Mouse (Mus musculus) retina, embryonic 14.5 days (tissue): ENCODE results near the gene Abca1.

ENCODE experiments used
- DNase-seq: peaks from one replicate; pipeline ENCODE4 v3.0.0-alpha.2; 2015; ENCODE audit warnings: low spot score

Gene Abca1

DNA sequence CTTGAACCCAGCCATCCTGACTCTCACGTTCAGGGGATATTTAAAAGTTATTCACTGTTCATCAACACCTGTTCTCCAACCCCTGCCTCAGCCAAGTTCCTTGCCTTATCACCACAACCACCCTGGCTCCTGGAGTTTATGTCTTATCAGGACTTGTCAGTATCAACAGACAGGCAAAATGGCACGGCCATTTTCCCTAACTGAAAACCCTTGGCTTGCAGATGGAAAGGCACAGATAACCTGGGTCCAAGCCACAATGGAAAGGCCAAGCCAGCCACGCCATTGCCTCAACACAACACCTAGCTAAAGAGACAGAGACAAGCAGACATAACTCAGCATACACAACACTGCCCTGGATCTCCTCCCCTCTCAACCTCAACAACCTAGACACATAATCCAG, 38.6 kb downstream of the Abca1 start:
- no peak for DNase-seq

- no peak for DNase-seq
Measured at GRCm38 (mm10) chr4:53120038-53120685, 39.5 kb downstream of the Abca1 start.

DNA sequence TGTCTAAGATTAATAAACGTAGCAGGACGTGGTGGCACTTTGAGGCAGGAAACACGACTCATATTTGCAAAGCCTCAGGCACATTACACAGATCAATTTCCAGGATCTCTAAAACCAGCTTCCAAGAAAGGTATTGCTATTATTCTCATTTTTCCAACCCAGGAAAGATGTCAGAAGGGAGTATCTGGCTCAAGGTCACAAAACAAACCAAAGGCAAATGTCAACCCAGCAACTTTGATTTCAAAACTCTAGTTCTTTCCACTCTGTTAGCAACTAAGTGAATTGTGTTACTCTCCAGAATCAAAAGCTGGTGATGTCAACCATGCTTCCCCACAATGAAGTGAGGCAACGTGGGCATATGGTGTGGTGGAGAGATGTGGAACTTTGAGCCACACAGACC, 41.1 kb downstream of the Abca1 start:
- DNase-seq = no peak

GRCm38 (mm10) chr4:53117610-53118009, 42.1 kb downstream of the Abca1 start:
- peak; percentile 19 for DNase-seq

DNA sequence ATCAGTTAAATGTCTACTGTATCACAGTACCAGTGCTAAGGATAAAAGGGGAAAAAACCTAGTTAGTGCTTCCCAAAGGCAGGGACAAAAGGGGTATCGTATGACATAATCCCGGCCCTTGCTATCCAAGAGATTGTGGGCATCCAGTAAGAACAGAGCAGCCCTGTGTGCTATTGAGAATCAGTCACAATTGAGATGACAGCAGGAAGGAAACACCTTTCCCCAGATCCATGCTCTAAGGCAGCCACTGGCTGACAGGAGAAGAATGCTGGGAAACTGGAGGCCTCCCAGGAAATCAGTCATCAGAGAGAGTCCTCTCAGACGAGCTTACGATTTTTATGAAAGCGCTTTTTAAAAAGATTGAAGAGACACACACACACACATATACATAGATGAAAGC, 42.6 kb downstream of the Abca1 start:
- DNase-seq = no peak

- peak; percentile 19 for DNase-seq
Measured at GRCm38 (mm10) chr4:53115866-53116265, 43.8 kb downstream of the Abca1 start.

DNA sequence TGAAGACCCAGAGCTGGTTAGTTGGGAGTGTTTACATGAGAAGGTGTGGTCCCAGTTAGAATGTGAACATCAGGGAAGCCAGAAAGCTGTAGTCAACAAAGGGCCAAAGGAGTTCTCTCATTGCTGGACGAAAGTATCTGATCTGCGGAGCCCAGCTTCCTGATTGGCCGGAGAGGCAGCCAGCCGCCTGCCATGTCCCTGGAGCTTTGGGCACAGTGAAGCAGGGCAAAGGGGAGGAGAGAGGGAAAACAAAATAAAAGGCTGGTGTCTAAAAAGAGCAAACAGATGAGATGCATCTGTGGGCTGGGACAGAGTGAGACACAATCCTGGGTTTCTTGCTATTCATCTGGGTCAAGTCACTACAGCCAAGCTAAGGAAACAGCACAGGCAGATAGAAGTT, 44.3 kb downstream of the Abca1 start:
- no peak for DNase-seq

DNA sequence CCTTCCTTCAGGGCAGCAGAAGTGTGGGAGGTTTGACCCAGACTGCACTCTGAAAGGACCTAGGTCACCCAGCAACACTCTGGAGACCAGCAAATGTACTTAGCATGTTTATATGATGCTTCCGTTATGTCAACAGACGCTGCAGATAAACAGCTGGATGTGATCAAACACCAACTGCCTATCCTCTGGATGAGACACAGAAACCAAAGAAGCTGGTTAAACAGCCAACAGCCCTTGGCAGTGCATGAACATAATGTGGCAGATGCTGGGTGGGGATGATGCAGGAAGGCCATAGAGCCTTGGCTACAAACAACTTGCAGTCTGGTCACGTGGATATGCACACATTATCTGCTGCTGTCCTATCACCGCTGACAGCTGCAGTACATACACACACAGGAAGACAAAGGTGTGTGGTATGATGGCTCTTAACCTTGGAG, 47.8 kb downstream of the Abca1 start:
- DNase-seq = no peak

DNA sequence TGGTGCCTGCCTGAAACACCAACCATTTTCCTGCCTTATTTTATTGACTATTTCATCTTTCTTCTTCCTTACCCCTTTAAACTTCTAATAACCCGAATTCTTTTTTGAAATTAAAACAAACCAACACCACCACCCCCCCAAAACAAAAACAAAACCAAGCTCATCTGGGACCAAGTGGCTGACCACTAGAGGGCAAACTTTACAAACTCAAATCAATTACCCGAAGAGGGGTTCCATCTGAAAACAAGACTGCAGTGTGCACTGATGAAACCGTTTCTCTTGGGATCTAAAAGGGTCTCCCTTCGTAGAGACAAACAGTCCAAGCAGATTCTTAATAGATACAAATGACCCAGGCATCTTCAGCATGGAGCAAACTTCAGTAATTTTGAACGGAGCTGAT, 49.3 kb downstream of the Abca1 start:
- peak; percentile 65 for DNase-seq

- DNase-seq = peak; percentile 15
Measured at GRCm38 (mm10) chr4:53109381-53109928, 50.2 kb downstream of the Abca1 start.

- no peak for DNase-seq
Measured at GRCm38 (mm10) chr4:53108194-53108593, 51.5 kb downstream of the Abca1 start.

DNA sequence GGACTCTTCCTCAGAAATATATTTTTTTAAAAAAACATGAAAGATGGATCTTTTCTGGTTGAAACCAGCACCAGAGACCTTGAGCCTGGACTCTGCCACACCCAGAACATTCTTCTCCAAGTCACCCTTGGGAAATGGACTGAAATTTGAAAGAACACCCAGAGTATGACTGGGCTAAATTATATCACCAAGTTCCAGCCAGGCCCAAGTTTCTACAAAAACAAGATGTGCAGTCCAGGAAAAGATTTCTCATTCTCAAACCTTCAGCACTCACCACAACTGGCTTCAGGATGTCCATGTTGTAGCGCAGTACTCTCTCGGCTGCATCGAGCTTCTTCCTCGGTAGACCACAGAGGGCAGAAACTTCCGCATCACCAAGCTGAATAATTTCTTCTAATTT, 53.0 kb downstream of the Abca1 start:
- DNase-seq = no peak

- no peak for DNase-seq
Measured at GRCm38 (mm10) chr4:53106071-53106470, 53.6 kb downstream of the Abca1 start.

DNA sequence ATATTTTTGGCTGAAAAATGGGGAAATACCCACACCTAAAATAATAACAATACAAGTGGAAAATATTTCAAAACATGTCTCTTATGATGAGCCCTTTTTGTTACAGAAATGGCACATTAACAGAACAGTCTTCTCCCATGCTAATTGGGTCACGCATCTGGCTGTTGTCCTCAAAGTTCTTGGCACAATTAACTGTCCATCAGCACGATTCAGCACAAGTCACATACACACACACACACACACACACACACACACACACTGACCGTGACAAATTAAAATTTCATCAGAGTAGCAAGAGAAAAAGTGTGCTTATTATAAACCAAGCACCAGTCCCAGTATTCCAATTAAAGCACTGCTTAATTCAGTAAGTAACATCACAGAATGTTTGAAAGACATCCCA, 55.1 kb downstream of the Abca1 start:
- no peak for DNase-seq

GRCm38 (mm10) chr4:53102529-53102928, 57.2 kb downstream of the Abca1 start:
- DNase-seq = no peak

- DNase-seq = no peak
Measured at GRCm38 (mm10) chr4:53101306-53101705, 58.4 kb downstream of the Abca1 start.

- no peak for DNase-seq
Measured at GRCm38 (mm10) chr4:53100492-53100891, 59.2 kb downstream of the Abca1 start.

DNA sequence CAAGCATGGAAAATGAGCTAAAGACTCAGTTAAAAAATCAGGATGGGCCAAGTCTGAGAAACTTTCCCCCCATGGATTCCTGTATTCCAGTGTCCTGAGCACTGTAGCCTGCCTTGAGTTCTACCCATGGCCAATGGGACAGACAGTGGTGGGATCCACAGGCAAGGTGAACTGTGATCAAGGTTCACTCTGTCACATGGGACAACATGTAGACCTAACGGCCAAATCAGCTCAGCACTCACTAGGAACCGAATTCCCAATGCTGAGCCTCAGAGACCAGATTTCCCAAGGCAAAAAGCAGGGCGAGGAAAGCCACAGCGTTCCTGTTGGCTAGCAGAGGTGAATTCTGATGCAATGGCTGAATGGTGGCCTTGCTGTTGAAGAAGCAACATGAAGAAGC, 64.8 kb downstream of the Abca1 start:
- no peak for DNase-seq

- DNase-seq = no peak
Measured at GRCm38 (mm10) chr4:53094331-53094730, 65.4 kb downstream of the Abca1 start.

- no peak for DNase-seq
Measured at GRCm38 (mm10) chr4:53093615-53094014, 66.1 kb downstream of the Abca1 start.

GRCm38 (mm10) chr4:53089641-53090040, 70.1 kb downstream of the Abca1 start:
- no peak for DNase-seq

GRCm38 (mm10) chr4:53088999-53089398, 70.7 kb downstream of the Abca1 start:
- no peak for DNase-seq

- DNase-seq = no peak
Measured at GRCm38 (mm10) chr4:53086636-53087035, 73.1 kb downstream of the Abca1 start.

DNA sequence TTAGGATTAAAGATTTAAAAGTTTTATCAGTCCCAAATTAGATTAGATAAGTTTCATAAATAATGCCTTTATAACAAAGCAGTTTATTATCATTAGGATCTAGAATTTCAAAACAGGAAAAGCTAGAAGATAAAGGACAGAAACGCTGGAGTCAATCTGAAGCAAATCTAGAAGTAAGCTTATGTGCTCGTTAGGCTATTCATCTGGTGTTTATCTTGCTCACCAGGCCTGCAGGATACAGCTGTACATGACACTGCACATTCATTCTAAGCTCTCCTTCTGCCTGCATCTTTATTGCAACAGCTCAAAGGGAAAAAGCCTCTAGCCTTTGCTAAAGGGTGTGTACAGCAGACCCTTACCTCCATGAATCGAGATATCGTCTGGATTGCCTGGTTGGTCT, 74.1 kb downstream of the Abca1 start:
- no peak for DNase-seq
